Mouse (Mus musculus) midbrain, embryonic 14.5 days (tissue): Measurements from ENCODE around the gene Krtap7-1. TPM values are rescaled to one million over a fixed set of nuclear protein-coding genes. Genes with fewer than 3 reads are reported as not detected.
A peak's percentile ranks its signal among the peaks of the same experiment; 100 is the strongest.

Experiments
- ATAC-seq: fragments of 200-750 bp; cut with Nextera tagmentation; 2 replicates; pipeline ENCODE4 v1.8.0; 2017; ENCODE audit warnings: moderate number of reproducible peaks, moderate library complexity; ENCODE audit not compliant: low FRiP score, low TSS enrichment
- DNase-seq: peaks from one replicate; pipeline ENCODE4 v3.0.0-alpha.2; 2015
- H3K27ac ChIP-seq: fragments of 300-500 bp; sonication (generic); replicated peaks from 2 replicates; pipeline ENCODE4 v1.5.1; 2014; ENCODE audit warnings: mild to moderate bottlenecking, low read depth, low read length, moderate library complexity
- H3K27me3 ChIP-seq: fragments of 300-500 bp; sonication (generic); 2 replicates; pipeline ENCODE4 v1.6.1; 2014; ENCODE audit warnings: low read length, control low read depth, mixed read lengths; ENCODE audit not compliant: control insufficient read depth, insufficient read depth
- H3K36me3 ChIP-seq: fragments of 300-500 bp; sonication (generic); 2 replicates; pipeline ENCODE4 v1.6.1; 2014; ENCODE audit warnings: low read length, control low read depth; ENCODE audit not compliant: control insufficient read depth, insufficient read depth
- H3K4me1 ChIP-seq: fragments of 300-500 bp; sonication (generic); 2 replicates; pipeline ENCODE4 v1.6.1; 2014; ENCODE audit warnings: mild to moderate bottlenecking, antibody characterized with exemption, low read length, control low read depth; ENCODE audit not compliant: control insufficient read depth, insufficient read depth
- H3K4me2 ChIP-seq: fragments of 300-500 bp; sonication (generic); 2 replicates; pipeline ENCODE4 v1.6.1; 2014; ENCODE audit warnings: mild to moderate bottlenecking, low read length, moderate library complexity
- H3K4me3 ChIP-seq: fragments of 300-500 bp; sonication (generic); replicated peaks from 2 replicates; pipeline ENCODE4 v1.5.1; 2014; ENCODE audit warnings: low read depth, low read length
- H3K9ac ChIP-seq: fragments of 300-500 bp; sonication (generic); replicated peaks from 2 replicates; pipeline ENCODE4 v1.6.1; 2014; ENCODE audit warnings: mild to moderate bottlenecking, low read length, moderate library complexity
- H3K9me3 ChIP-seq: fragments of 300-500 bp; sonication (generic); 2 replicates; pipeline ENCODE4 v1.6.1; 2016; ENCODE audit warnings: low read length, control low read depth, mixed read lengths; ENCODE audit not compliant: control insufficient read depth
- WGBS: fragments of 180-500 bp; shearing (Covaris S2); extraction: QIAGEN DNeasy Blood & Tissue Kit; methylation state at CpG from one replicate; pipeline ENCODE4 v1.1.7; 2014; 5-methylcytosine and 5-hydroxymethylcytosine counted together
- polyA plus RNA-seq: library from polyadenylated mRNA; unstranded; fragments of >200 nt; fragmentation: Nextera tagmentation; extraction: Ambion mirVana; gene quantifications from 2 replicates; pipeline ENCODE4 v1.2.1, GENCODE M21; 2014

The Krtap7-1 gene
- polyA plus RNA-seq, 1 experiment from 2014 or later: not detected

- H3K4me2 ChIP-seq: no peak overlapping the region
- ATAC-seq (no peak), DNase-seq (peak; percentile 14)
- H3K4me1 ChIP-seq: no peaks in the 10 kb centered on the region
- no peak overlapping the region for H3K27ac ChIP-seq
- 79% methylated on average over 5 of the region's 5 CpGs for WGBS
- no peaks in the 10 kb centered on the region for H3K9me3 ChIP-seq
- H3K9ac ChIP-seq: no peak overlapping the region
- no peaks in the 10 kb centered on the region for H3K36me3 ChIP-seq
- no peak overlapping the region for H3K4me3 ChIP-seq
- no peaks in the 10 kb centered on the region for H3K27me3 ChIP-seq
These were observed 46.9 kb downstream of the Krtap7-1 start for GRCm38 (mm10) chr16:89461189-89461588.

Other genes starting within 250 kb of the Krtap7-1 start
- gene Krtap21-1, start 104.5 kb downstream of the Krtap7-1 start, polyA plus RNA-seq: not detected in 2 replicates
- gene Krtap6-2, start 88.2 kb downstream of the Krtap7-1 start, polyA plus RNA-seq: not detected in 2 replicates
- not detected in 2 replicates for gene Krtap8-1, start 20.4 kb downstream of the Krtap7-1 start, polyA plus RNA-seq
- gene Krtap11-1, start 62.9 kb upstream of the Krtap7-1 start, polyA plus RNA-seq: not detected in 2 replicates